Mouse (Mus musculus) megakaryocyte, embryonic 14.5 days (primary cell): ENCODE results near the gene Kcnk2.

Experiments
- FLI1 ChIP-seq: IDR thresholded peaks from 2 replicates; pipeline ENCODE4 v1.6.1; 2012; ENCODE audit warnings: low read length, inconsistent platforms, mixed read lengths
- GATA1 ChIP-seq: IDR thresholded peaks from 3 replicates; pipeline ENCODE4 v1.6.1; 2012; ENCODE audit warnings: mixed read lengths, low read length, inconsistent platforms, borderline replicate concordance

GRCm38 (mm10) chr1:189215131-189215530 lies 186.9 kb downstream of the Kcnk2 start:
- TF ChIP-seq GATA1: no peak
- TF ChIP-seq FLI1: no peak
